ENCODE assay signal across 9 mouse cellular contexts in the genomic region with DNA sequence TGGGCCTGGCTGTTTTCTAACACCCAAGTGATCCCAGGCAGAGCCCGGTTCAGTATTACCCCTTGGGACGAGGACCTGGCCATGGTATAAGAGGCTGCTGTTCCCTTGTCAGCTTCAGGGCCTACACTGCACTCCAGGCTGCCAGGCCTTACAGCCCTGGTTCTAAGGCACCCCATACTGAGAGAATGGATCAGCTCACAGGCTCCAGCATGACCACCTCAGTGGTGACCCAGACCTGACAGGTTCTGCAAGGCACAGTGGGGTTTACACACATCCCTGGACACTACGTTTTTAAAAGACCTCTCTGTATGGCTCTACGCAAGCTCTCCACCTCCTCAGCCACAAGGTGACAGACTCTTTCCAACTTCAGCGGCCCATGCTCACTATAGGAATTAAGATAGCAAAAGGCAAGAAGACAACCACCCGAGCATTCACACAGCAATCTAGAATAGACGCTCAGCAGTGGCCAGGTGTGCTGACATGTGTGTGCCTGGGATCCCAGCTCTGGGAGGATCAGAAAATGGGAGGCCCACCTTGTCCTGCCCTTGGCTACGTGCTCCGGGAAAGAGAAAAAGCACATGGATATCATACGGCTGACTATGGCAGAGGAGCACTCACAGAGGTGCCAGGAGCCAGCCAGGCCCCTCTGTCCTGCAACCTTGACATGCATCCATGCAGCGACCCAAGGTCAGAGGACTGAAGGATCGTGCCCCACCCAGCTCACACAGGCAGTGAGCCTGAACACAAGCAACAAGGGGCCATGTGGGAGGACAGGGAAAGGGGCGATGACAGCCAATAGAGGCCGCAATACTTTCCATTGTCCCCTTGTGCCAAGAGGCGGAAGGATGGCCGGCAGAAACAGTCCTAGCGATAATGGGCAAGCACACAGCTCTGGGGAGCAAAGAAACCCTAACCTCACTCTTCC. TPM values are rescaled to one million over a fixed set of nuclear protein-coding genes. Genes with fewer than 3 reads are reported as not detected.
A peak's percentile ranks its signal among the peaks of the same experiment; 100 is the strongest.
DNase-seq lines count a peak whose midpoint lies in the region; ATAC-seq and TF ChIP-seq lines count a peak whose summit lies in the region.
"Had no signal": no experiment of that assay in that cellular context is flagged by ENCODE, and none has a peak within 500 bp of the region (broad histone marks: within the 10 kb centered on the region; RNA-seq: fewer than 3 reads in every experiment).

No protein-coding gene starts in this region.

- no peak overlapping the region for H3K4me2 ChIP-seq in intestine, embryonic 16.5 days (ENCODE audit: low read depth, low read length)
- H3K4me2 ChIP-seq in intestine, postnatal 0 days (replicated peaks; ENCODE audit: low read depth) = no peak overlapping the region
- no peak overlapping the region for H3K4me2 ChIP-seq in hindbrain, embryonic 12.5 days (replicated peaks)
- H3K4me2 ChIP-seq in stomach, embryonic 16.5 days (ENCODE audit: low read depth, low read length) = no peak overlapping the region

- H3K27ac ChIP-seq in intestine, embryonic 16.5 days (ENCODE audit: low read length) = no peak overlapping the region
- H3K27ac ChIP-seq in intestine, postnatal 0 days (ENCODE audit: low read depth, low read length) = no peak overlapping the region
- H3K27ac ChIP-seq in hindbrain, embryonic 12.5 days = 0 out of 2 replicates have a peak overlapping the region, but pooled peaks have one; percentile 30
- H3K27ac ChIP-seq in stomach, embryonic 16.5 days (ENCODE audit: low read length) = no peak overlapping the region

- no peak for TF ChIP-seq CTCF in intestine, postnatal 0 days (IDR thresholded peaks at IDR 0.05; ENCODE audit: low read depth)

- DNase-seq in urinary bladder, postnatal 25 days (ENCODE audit: low spot score) = peak; percentile 6
- DNase-seq in urinary bladder, postnatal 10 days (ENCODE audit: low spot score) = no peak
- no peak for DNase-seq in right cerebral cortex, postnatal 25 days
- no peak for DNase-seq in embryo, embryonic 11 days

- H3K36me3 ChIP-seq in intestine, embryonic 16.5 days (ENCODE audit: control insufficient read depth, insufficient read depth, low read length) = peaks cover 7% of the 10 kb centered on the region
- H3K36me3 ChIP-seq in intestine, postnatal 0 days (ENCODE audit: control insufficient read depth, insufficient read depth) = peaks cover 5% of the 10 kb centered on the region; the same call in 1 of the 2 replicates
- peaks cover 13% of the 10 kb centered on the region for H3K36me3 ChIP-seq in hindbrain, embryonic 12.5 days
- no peaks in the 10 kb centered on the region for H3K36me3 ChIP-seq in stomach, embryonic 16.5 days (ENCODE audit: control insufficient read depth, insufficient read depth, low read length)

- H3K9ac ChIP-seq in intestine, embryonic 16.5 days (ENCODE audit: low read depth, low read length) = peak overlapping the region; percentile 40; the same call in 1 of the 2 replicates
- no peak overlapping the region for H3K9ac ChIP-seq in intestine, postnatal 0 days (ENCODE audit: low read depth, low read length)
- H3K9ac ChIP-seq in hindbrain, embryonic 12.5 days = peak overlapping the region; percentile 35
- peak overlapping the region; percentile 9; the same call in 1 of the 2 replicates for H3K9ac ChIP-seq in stomach, embryonic 16.5 days (ENCODE audit: low read length)

- H3K27me3 ChIP-seq in intestine, embryonic 16.5 days (replicated peaks; ENCODE audit: control insufficient read depth, insufficient read depth, low read length) = no peaks in the 10 kb centered on the region
- no peaks in the 10 kb centered on the region for H3K27me3 ChIP-seq in intestine, postnatal 0 days (replicated peaks; ENCODE audit: control insufficient read depth, insufficient read depth, low read length)
- no peaks in the 10 kb centered on the region for H3K27me3 ChIP-seq in hindbrain, embryonic 12.5 days
- H3K27me3 ChIP-seq in stomach, embryonic 16.5 days (ENCODE audit: control insufficient read depth, insufficient read depth, low read length) = no peaks in the 10 kb centered on the region

- no peaks in the 10 kb centered on the region for H3K9me3 ChIP-seq in intestine, embryonic 16.5 days (ENCODE audit: control insufficient read depth, low read length)
- no peaks in the 10 kb centered on the region for H3K9me3 ChIP-seq in intestine, postnatal 0 days (ENCODE audit: control insufficient read depth)
- H3K9me3 ChIP-seq in hindbrain, embryonic 12.5 days (replicated peaks) = no peaks in the 10 kb centered on the region
- H3K9me3 ChIP-seq in stomach, embryonic 16.5 days (replicated peaks; ENCODE audit: control insufficient read depth, low read length) = no peaks in the 10 kb centered on the region

- ATAC-seq in intestine, embryonic 16.5 days = no peak
- ATAC-seq in intestine, postnatal 0 days = no peak
- ATAC-seq in hindbrain, embryonic 12.5 days (ENCODE audit: low FRiP score) = no peak
- no peak for ATAC-seq in stomach, embryonic 16.5 days (ENCODE audit: insufficient read depth, low FRiP score)

- no peak overlapping the region for H3K4me3 ChIP-seq in intestine, embryonic 16.5 days (ENCODE audit: low read length)
- H3K4me3 ChIP-seq in intestine, postnatal 0 days (ENCODE audit: low read depth, low read length) = no peak overlapping the region
- no peak overlapping the region for H3K4me3 ChIP-seq in hindbrain, embryonic 12.5 days
- no peak overlapping the region for H3K4me3 ChIP-seq in stomach, embryonic 16.5 days (replicated peaks; ENCODE audit: low read length)

- H3K4me1 ChIP-seq in intestine, embryonic 16.5 days (ENCODE audit: control insufficient read depth, insufficient read depth, low read length) = peaks cover 47% of the 10 kb centered on the region
- H3K4me1 ChIP-seq in intestine, postnatal 0 days (replicated peaks; ENCODE audit: control insufficient read depth, insufficient read depth, low read length) = peaks cover 7% of the 10 kb centered on the region; the same call in 1 of the 2 replicates
- H3K4me1 ChIP-seq in hindbrain, embryonic 12.5 days = peaks cover 62% of the 10 kb centered on the region
- peaks cover 22% of the 10 kb centered on the region for H3K4me1 ChIP-seq in stomach, embryonic 16.5 days (ENCODE audit: control insufficient read depth, insufficient read depth, low read length)

- WGBS in intestine, embryonic 16.5 days = 68% methylated on average over 17 of the region's 17 CpGs
- 59% methylated on average over 17 of the region's 17 CpGs for WGBS in intestine, postnatal 0 days
- WGBS in hindbrain, embryonic 12.5 days = 70% methylated on average over 17 of the region's 17 CpGs
- 61% methylated on average over 17 of the region's 17 CpGs for WGBS in stomach, embryonic 16.5 days

RNA-seq across cellular contexts. Expression of a gene that starts 11.9 kb away (rescaled TPM):
- polyA plus RNA-seq in intestine, embryonic 16.5 days (2015; fragmentation: Nextera tagmentation; extraction: Ambion mirVana) = 418 and 429 TPM in 2 replicates
- polyA plus RNA-seq in intestine, postnatal 0 days (2015; fragmentation: Nextera tagmentation; extraction: Ambion mirVana) = 579 and 585 TPM in 2 replicates
- polyA plus RNA-seq in hindbrain, embryonic 12.5 days (2016; fragmentation: Nextera tagmentation; extraction: Ambion mirVana) = 307 and 342 TPM in 2 replicates
- polyA plus RNA-seq in stomach, embryonic 16.5 days (2015; fragmentation: Nextera tagmentation; extraction: Ambion mirVana) = 285 and 326 TPM in 2 replicates

RNA-seq across cellular contexts. Expression of a gene that starts 29.4 kb away (rescaled TPM):
- 660 and 691 TPM in 2 replicates for polyA plus RNA-seq in intestine, embryonic 16.5 days (2015; fragmentation: Nextera tagmentation; extraction: Ambion mirVana)
- polyA plus RNA-seq in intestine, postnatal 0 days (2015; fragmentation: Nextera tagmentation; extraction: Ambion mirVana) = 317 and 320 TPM in 2 replicates
- polyA plus RNA-seq in hindbrain, embryonic 12.5 days (2016; fragmentation: Nextera tagmentation; extraction: Ambion mirVana) = 646 and 653 TPM in 2 replicates
- polyA plus RNA-seq in stomach, embryonic 16.5 days (2015; fragmentation: Nextera tagmentation; extraction: Ambion mirVana) = 503 and 554 TPM in 2 replicates

RNA-seq across cellular contexts. Expression of a gene that starts 29.6 kb away (rescaled TPM):
- polyA plus RNA-seq in intestine, embryonic 16.5 days (2015; fragmentation: Nextera tagmentation; extraction: Ambion mirVana) = 46.7 and 52.0 TPM in 2 replicates
- polyA plus RNA-seq in intestine, postnatal 0 days (2015; fragmentation: Nextera tagmentation; extraction: Ambion mirVana) = 26.1 and 28.8 TPM in 2 replicates
- polyA plus RNA-seq in hindbrain, embryonic 12.5 days (2016; fragmentation: Nextera tagmentation; extraction: Ambion mirVana) = 57.1 and 62.8 TPM in 2 replicates
- 69.6 and 74.3 TPM in 2 replicates for polyA plus RNA-seq in stomach, embryonic 16.5 days (2015; fragmentation: Nextera tagmentation; extraction: Ambion mirVana)

RNA-seq across cellular contexts. Expression of a gene that starts 42.8 kb away (rescaled TPM):
- polyA plus RNA-seq in intestine, embryonic 16.5 days (2015; fragmentation: Nextera tagmentation; extraction: Ambion mirVana) = not detected in 2 replicates
- not detected in 2 replicates for polyA plus RNA-seq in intestine, postnatal 0 days (2015; fragmentation: Nextera tagmentation; extraction: Ambion mirVana)
- 0.09 and 0.10 TPM in 2 replicates for polyA plus RNA-seq in hindbrain, embryonic 12.5 days (2016; fragmentation: Nextera tagmentation; extraction: Ambion mirVana)
- not detected in 2 replicates for polyA plus RNA-seq in stomach, embryonic 16.5 days (2015; fragmentation: Nextera tagmentation; extraction: Ambion mirVana)
- polyA plus RNA-seq: limb, embryonic 14.5 days had no signal
